Mouse (Mus musculus): ENCODE data around the gene Lacc1.
A peak's percentile ranks its signal among the peaks of the same experiment; 100 is the strongest.
"Not testable (repeated sequence)": the region's sequence is repeated elsewhere in the genome, so short reads cannot be mapped to it uniquely, and the experiment has no call there.

Lacc1 gene

GRCm38 (mm10) chr14:77036226-77037046 lies at the start of gene Lacc1, which contains the start of gene Ccdc122:
Gene Lacc1, minus strand, starts transcription at chr14:77036904.
Gene Ccdc122, plus strand, starts transcription at chr14:77036772.
- DNase-seq (ENCODE audit: low read depth, low spot score): no peak

GRCm38 (mm10) chr14:77081248-77081647 lies 44.5 kb upstream of the Lacc1 start:
- DNase-seq (ENCODE audit: low read depth, low spot score): no peak

DNA sequence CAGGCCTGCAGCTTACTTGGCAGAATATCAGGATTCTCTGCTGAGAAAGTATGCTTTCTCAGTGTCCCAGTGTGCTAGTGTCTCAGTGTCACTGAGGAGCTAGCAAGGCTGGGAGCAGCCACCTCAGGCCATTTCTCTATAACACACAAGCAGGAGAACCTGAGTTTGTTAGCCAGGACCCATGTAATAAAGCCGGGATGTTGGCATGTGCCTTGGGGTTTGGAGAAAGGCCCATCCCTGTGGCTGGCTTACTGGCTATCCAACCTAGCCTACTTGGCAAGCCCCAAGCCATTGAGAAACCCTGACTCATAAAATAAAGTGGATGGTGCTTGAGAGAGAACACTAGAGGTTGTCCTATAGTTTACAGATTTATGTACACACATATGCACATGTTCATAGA lies 32.7 kb upstream of the Lacc1 start:
- DNase-seq (ENCODE audit: low read depth, low spot score): no peak

DNA sequence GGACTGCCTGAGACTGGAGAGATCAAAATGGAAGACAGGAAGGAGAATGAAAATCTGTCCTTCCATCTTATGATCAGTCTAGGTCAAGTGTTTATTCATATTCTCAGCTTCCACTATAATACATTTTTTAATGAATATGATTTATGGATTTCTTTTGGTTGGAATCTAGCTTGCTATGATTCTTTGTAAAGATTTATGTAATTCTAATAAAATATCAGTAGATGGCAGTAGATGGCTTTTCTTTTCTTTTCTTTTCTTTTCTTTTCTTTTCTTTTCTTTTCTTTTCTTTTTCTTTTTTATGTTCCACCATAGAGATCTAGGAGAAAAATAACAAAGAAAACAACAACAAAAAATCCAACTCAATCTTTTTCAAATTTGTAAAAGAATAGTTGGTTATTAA lies 16.6 kb upstream of the Lacc1 start:
- DNase-seq (ENCODE audit: low read depth, low spot score): no peak

GRCm38 (mm10) chr14:77037832-77038425 lies 1.2 kb upstream of the Lacc1 start:
- DNase-seq (ENCODE audit: low read depth, low spot score): peak; percentile 47

GRCm38 (mm10) chr14:77037330-77037729 lies 626 bp upstream of the Lacc1 start:
- DNase-seq (ENCODE audit: low read depth, low spot score): no peak

DNA sequence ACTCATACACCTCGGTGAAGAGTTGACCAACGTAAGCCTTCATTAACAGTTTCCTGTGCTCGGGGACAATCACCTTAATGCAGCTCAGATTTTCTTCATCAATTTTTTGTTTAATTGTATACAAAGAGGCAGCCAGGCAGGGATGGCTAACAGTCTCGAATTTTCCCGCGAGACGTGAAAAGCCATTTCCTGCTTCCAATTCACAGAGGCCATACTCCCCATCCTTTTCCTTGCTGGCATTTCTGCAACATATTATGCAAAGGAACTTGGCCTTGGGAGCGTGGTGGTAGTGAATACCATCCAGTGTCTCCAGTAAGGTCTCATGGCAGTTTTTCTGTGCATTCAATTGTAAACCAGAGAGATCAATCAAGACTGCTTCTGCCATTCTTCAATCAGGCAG lies 1.7 kb downstream of the Lacc1 start:
- DNase-seq (ENCODE audit: low read depth, low spot score): no peak

- DNase-seq (ENCODE audit: low read depth, low spot score): no peak
Observed at GRCm38 (mm10) chr14:77034175-77034915, 2.4 kb downstream of the Lacc1 start.

DNA sequence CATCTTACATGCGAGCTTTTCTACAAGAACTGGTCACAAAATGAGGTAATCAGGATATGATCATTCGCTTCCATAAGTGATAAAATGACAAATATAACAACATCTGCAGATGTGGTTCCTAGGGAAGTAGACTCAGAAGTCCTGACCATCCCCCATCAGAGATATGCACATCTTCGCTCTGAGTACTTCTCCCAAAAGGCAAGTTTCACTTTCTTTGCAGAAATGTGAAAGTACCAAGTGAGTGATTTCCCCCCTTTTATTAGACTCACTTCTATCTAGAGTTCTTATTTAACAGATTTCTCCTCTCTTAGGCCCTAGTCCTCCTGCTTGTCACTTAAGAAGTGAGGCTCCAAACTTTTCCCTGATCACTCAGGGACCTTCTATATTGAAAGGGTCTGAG lies 3.3 kb downstream of the Lacc1 start:
- DNase-seq (ENCODE audit: low read depth, low spot score): no peak

- no peak for DNase-seq (ENCODE audit: low read depth, low spot score)
Observed at GRCm38 (mm10) chr14:77032433-77032832, 4.3 kb downstream of the Lacc1 start.

GRCm38 (mm10) chr14:77030808-77031207 lies 5.9 kb downstream of the Lacc1 start:
- no peak for DNase-seq (ENCODE audit: low read depth, low spot score)

DNA sequence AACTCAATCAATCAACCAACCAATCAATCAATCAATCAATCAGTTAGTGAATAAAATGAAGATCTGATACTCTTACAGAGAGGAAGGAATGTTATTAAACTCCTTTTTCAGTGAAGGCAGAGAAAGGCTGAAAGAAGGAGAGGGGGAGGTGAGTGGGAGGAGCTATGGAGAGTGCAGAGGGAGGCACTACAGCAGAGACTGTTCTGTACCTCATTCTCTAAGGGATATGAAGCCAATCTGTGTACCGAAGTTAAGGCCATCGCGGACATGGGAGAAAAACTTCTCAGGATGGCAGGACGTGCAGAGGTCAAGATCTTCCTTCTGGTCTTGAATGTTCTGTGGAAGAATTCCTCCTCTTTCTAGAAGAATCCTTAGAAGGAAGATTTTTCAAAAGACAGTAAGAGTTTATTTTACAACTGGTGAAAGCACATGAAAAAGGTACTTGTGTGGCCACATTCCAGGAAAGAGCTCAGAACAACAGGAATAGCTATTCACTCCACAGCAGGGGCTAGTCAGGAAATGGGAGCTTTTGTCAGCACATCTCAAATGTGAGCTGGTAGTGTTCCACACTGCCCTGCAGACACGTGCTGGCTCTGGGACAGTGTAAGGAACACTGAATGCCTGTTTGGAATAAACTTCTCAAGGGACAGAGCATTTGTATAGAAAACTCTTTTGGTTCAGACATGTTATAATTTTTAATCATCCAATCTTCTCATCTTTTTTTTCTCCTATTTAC lies 7.2 kb downstream of the Lacc1 start:
- no peak for DNase-seq (ENCODE audit: low read depth, low spot score)

- no peak for DNase-seq (ENCODE audit: low read depth, low spot score)
Observed at GRCm38 (mm10) chr14:77024499-77024898, 12.2 kb downstream of the Lacc1 start.

DNA sequence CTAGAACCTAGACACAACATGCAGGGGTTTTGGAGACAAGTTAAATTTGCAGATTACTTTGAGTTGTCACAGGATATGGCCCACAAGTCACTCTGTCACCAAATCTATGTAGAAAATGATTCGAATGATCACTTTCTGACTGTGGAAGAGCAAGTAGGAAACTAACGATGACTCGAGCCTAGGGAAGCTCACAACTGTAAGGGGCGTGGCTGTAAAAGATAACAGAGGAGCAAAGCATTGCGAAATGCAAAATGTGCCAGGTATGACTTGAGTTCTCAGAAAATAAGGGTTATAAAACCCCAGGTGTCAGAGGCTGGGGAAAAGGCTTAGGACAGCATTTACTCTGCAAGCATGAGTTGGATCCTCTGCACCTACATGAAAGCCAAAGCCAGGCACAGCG lies 19.5 kb downstream of the Lacc1 start:
- DNase-seq (ENCODE audit: low read depth, low spot score): no peak

DNA sequence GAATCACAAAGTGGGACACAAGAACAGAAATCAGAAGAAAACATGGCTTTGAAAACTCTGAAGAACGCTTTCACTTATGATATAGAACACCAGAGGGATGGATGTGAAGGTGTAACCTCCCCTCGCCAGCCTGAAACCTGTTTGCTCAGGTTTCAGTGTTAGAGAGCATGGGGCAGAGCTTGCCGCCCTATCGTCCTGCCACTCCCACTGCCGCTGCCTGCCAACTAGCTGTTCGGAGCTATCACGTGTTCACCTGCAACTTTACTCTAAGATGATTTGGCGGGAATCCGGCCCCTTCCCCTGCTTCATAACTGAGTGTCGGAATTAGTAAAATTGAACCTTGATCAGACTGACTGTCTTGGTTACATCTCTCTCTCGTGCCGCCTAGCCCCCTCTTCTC lies 19.9 kb downstream of the Lacc1 start:
- DNase-seq (ENCODE audit: low read depth, low spot score): not testable (repeated sequence)

- no peak for DNase-seq (ENCODE audit: low read depth, low spot score)
Observed at GRCm38 (mm10) chr14:77011804-77012203, 24.9 kb downstream of the Lacc1 start.

- peak; percentile 80 for DNase-seq (ENCODE audit: low read depth, low spot score)
Observed at GRCm38 (mm10) chr14:77008238-77008637, 28.5 kb downstream of the Lacc1 start.

GRCm38 (mm10) chr14:77005566-77005965 lies 31.1 kb downstream of the Lacc1 start:
- DNase-seq (ENCODE audit: low read depth, low spot score): no peak

GRCm38 (mm10) chr14:77004740-77005139 lies 32.0 kb downstream of the Lacc1 start:
- no peak for DNase-seq (ENCODE audit: low read depth, low spot score)

GRCm38 (mm10) chr14:76990351-76990750 lies 46.4 kb downstream of the Lacc1 start:
- DNase-seq (ENCODE audit: low read depth, low spot score): not testable (repeated sequence)

GRCm38 (mm10) chr14:76981781-76982180 lies 54.9 kb downstream of the Lacc1 start:
- DNase-seq (ENCODE audit: low read depth, low spot score): no peak

- DNase-seq (ENCODE audit: low read depth, low spot score): no peak
Observed at GRCm38 (mm10) chr14:76981176-76981575, 55.5 kb downstream of the Lacc1 start.
